Mouse (Mus musculus) lung, embryonic 14.5 days (tissue): ENCODE results near the gene Nnmt. TPM values are rescaled to one million over a fixed set of nuclear protein-coding genes. Genes with fewer than 3 reads are reported as not detected.

Experiments used
- ATAC-seq: fragments of 200-750 bp; cut with Nextera tagmentation; 2 replicates; pipeline ENCODE4 v1.8.0; 2017; ENCODE audit warnings: mild to moderate bottlenecking, moderate TSS enrichment, moderate library complexity; ENCODE audit not compliant: insufficient read depth
- DNase-seq: peaks from one replicate; pipeline ENCODE4 v3.0.0-alpha.2; 2015
- H3K27ac ChIP-seq: fragments of 300-500 bp; sonication (generic); 2 replicates; pipeline ENCODE4 v1.5.1; 2014; ENCODE audit warnings: low read depth, mild to moderate bottlenecking, moderate library complexity
- H3K27me3 ChIP-seq: fragments of 300-500 bp; sonication (generic); 2 replicates; pipeline ENCODE4 v1.6.1; 2014; ENCODE audit warnings: low read length, control low read depth; ENCODE audit not compliant: insufficient read depth
- H3K36me3 ChIP-seq: fragments of 300-500 bp; sonication (generic); 2 replicates; pipeline ENCODE4 v1.6.1; 2014; ENCODE audit warnings: control low read depth; ENCODE audit not compliant: insufficient read depth
- H3K4me1 ChIP-seq: fragments of 300-500 bp; sonication (generic); 2 replicates; pipeline ENCODE4 v1.6.1; 2014; ENCODE audit warnings: antibody characterized with exemption, control low read depth; ENCODE audit not compliant: insufficient read depth
- H3K4me2 ChIP-seq: fragments of 300-500 bp; sonication (generic); 2 replicates; pipeline ENCODE4 v1.6.1; 2014; ENCODE audit warnings: mild to moderate bottlenecking
- H3K4me3 ChIP-seq: fragments of 300-500 bp; sonication (generic); 2 replicates; pipeline ENCODE4 v1.5.1; 2014; ENCODE audit warnings: low read depth, low read length
- H3K9ac ChIP-seq: fragments of 300-500 bp; sonication (generic); 2 replicates; pipeline ENCODE4 v1.6.1; 2014
- H3K9me3 ChIP-seq: fragments of 300-500 bp; sonication (generic); 2 replicates; pipeline ENCODE4 v1.6.1; 2016; ENCODE audit warnings: low read depth, low read length, control low read depth
- CTCF ChIP-seq: IDR thresholded peaks from 2 replicates; pipeline ENCODE4 v1.5.1; 2016; ENCODE audit warnings: antibody characterized with exemption, low read depth
- WGBS: fragments of 180-500 bp; shearing (Covaris S2); extraction: QIAGEN DNeasy Blood & Tissue Kit; methylation state at CpG from one replicate; pipeline ENCODE4 v1.1.7; 2014; 5-methylcytosine and 5-hydroxymethylcytosine counted together
- polyA plus RNA-seq: library from polyadenylated mRNA; unstranded; fragments of >200 nt; fragmentation: Nextera tagmentation; extraction: Ambion mirVana; gene quantifications from 2 replicates; pipeline ENCODE4 v1.2.1, GENCODE M21; 2014

Gene Nnmt
- polyA plus RNA-seq, 1 experiment from 2014 or later, result 0.71 TPM

- Histone ChIP-seq H3K27ac (no peak overlapping the region), H3K4me3 (no peak overlapping the region), H3K27me3 (no peaks in the 10 kb centered on the region), H3K4me2 (no peak overlapping the region), H3K4me1 (no peaks in the 10 kb centered on the region), H3K9me3 (no peaks in the 10 kb centered on the region), H3K9ac (no peak overlapping the region), H3K36me3 (no peaks in the 10 kb centered on the region)
- ATAC-seq (no peak), DNase-seq (no peak)
- 71% methylated on average over 4 of the region's 4 CpGs for WGBS
- no peak for TF ChIP-seq CTCF
Observed at GRCm38 (mm10) chr9:48558637-48559036, 46.3 kb downstream of the Nnmt start.

- Histone ChIP-seq H3K27ac (no peak overlapping the region), H3K9ac (no peak overlapping the region), H3K36me3 (no peaks in the 10 kb centered on the region), H3K4me2 (no peak overlapping the region), H3K4me1 (no peaks in the 10 kb centered on the region), H3K4me3 (no peak overlapping the region), H3K27me3 (no peaks in the 10 kb centered on the region), H3K9me3 (no peaks in the 10 kb centered on the region)
- DNase-seq (no peak), ATAC-seq (no peak)
- WGBS, result 60% methylated on average over 2 of the region's 2 CpGs
- no peak for TF ChIP-seq CTCF
Observed at GRCm38 (mm10) chr9:48549056-48549455, 55.9 kb downstream of the Nnmt start.

- H3K36me3 ChIP-seq, result no peaks in the 10 kb centered on the region
Observed at GRCm38 (mm10) chr9:48547233-48547632, 57.7 kb downstream of the Nnmt start.

More at GRCm38 (mm10) chr9:48547233-48547632, 57.7 kb downstream of the Nnmt start:
- no peak overlapping the region for H3K4me3 ChIP-seq
- H3K27ac ChIP-seq, result no peak overlapping the region
- no peak for TF ChIP-seq CTCF
- no peaks in the 10 kb centered on the region for H3K27me3 ChIP-seq
- no peak overlapping the region for H3K9ac ChIP-seq
- no peaks in the 10 kb centered on the region for H3K4me1 ChIP-seq
- ATAC-seq, result no peak
- no peak overlapping the region for H3K4me2 ChIP-seq
- no peak for DNase-seq
- no peaks in the 10 kb centered on the region for H3K9me3 ChIP-seq

Other genes starting within 250 kb of the Nnmt start
- 87.1 and 87.8 TPM in 2 replicates for gene Rexo2, start 124.5 kb downstream of the Nnmt start, polyA plus RNA-seq
- 123 and 128 TPM in 2 replicates for gene Rbm7, start 109.9 kb downstream of the Nnmt start, polyA plus RNA-seq
- gene Gm5617, start 109.7 kb downstream of the Nnmt start, polyA plus RNA-seq, result 21.8 and 22.9 TPM in 2 replicates
- 0.71 and 1.2 TPM in 2 replicates for gene Zbtb16, start 231.1 kb upstream of the Nnmt start, polyA plus RNA-seq